In the genomic region with DNA sequence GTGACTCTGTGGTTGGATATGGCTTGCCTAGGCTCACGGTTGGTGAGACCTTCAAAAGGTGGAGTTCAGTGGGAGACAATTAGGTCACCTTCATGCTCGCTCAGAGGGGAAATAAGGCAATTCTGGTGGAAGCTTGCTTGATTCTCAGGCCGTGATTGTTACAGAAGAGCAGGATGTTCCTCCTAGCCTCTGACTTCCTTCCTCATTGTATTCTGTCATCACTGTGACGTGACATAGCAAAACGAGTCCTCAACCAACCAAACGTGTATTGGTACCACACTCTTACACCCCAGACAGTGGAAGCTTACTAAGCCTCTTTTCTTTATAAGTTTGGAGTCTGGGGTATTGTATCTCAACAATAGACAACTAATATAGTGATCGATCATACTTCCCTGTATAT, we compare ENCODE assay signal across 16 mouse cellular contexts.
"Had no signal": no experiment of that assay in that cellular context is flagged by ENCODE, and none has a peak within 500 bp of the region (broad histone marks: within the 10 kb centered on the region; RNA-seq: fewer than 3 reads in every experiment).

No protein-coding gene starts in this region.

- H3K4me2 ChIP-seq: liver, embryonic 11.5 days; liver, embryonic 15.5 days; lung, embryonic 14.5 days; midbrain, embryonic 13.5 days; neural tube, embryonic 15.5 days had no signal

- H3K9ac ChIP-seq: liver, embryonic 15.5 days; lung, embryonic 14.5 days; midbrain, embryonic 13.5 days; neural tube, embryonic 15.5 days had no signal

- DNase-seq: kidney, adult 8-10 months; kidney, postnatal 36 days; layer of hippocampus, adult 9-11 months; left cerebral cortex, postnatal 4 days; lung, embryonic 14.5 days; lung, postnatal 10 days; lung, postnatal 4 days; retina, postnatal 1 day; right cerebral cortex, postnatal 14 days had no signal

- H3K27ac ChIP-seq: liver, embryonic 15.5 days; neural tube, embryonic 15.5 days; stomach, postnatal 0 days had no signal

- H3K9me3 ChIP-seq: liver, embryonic 15.5 days; midbrain, embryonic 13.5 days; neural tube, embryonic 15.5 days had no signal

- H3K36me3 ChIP-seq: liver, embryonic 15.5 days; midbrain, embryonic 13.5 days; neural tube, embryonic 15.5 days had no signal

- H3K27me3 ChIP-seq: liver, embryonic 15.5 days; midbrain, embryonic 13.5 days; neural tube, embryonic 15.5 days had no signal

- H3K4me1 ChIP-seq: liver, embryonic 15.5 days had no signal

- H3K4me3 ChIP-seq: liver, embryonic 15.5 days; midbrain, embryonic 13.5 days; myocyte; neural tube, embryonic 15.5 days had no signal

- ATAC-seq: intestine, postnatal 0 days had no signal
